Mouse (Mus musculus): ENCODE results near the gene Fnbp1l. TPM values are rescaled to one million over a fixed set of nuclear protein-coding genes. Genes with fewer than 3 reads are reported as not detected.
A peak's percentile ranks its signal among the peaks of the same experiment; 100 is the strongest.

Fnbp1l gene
- polyA plus RNA-seq (2016; fragmentation: Nextera tagmentation; extraction: Ambion mirVana): 33.8 and 34.3 TPM in 2 replicates

GRCm38 (mm10) chr3:122618991-122619930, at the start of gene Fnbp1l:
TSS of gene Fnbp1l (minus strand) at chr3:122619715.
- Histone ChIP-seq H3K9ac (peak within 1 kb of the TSS; percentile 96), H3K27ac (ENCODE audit: poor library complexity, severe bottlenecking) (peak within 1 kb of the TSS; percentile 93), H3K4me1 (replicated peaks) (peaks cover 16% of the 10 kb centered on the region), H3K4me3 (peak within 1 kb of the TSS; percentile 89), H3K36me3 (no peaks in the 10 kb centered on the region), H3K9me3 (replicated peaks) (no peaks in the 10 kb centered on the region), H3K27me3 (replicated peaks) (no peaks in the 10 kb centered on the region), H3K4me2 (peak within 1 kb of the TSS; percentile 86)
- 0% methylated on average over 93 of the region's 118 CpGs for WGBS
- ATAC-seq (ENCODE audit: insufficient number of reproducible peaks, low FRiP score): peak; percentile 85

GRCm38 (mm10) chr3:122660795-122661194, 41.3 kb upstream of the Fnbp1l start:
- Histone ChIP-seq H3K27me3 (replicated peaks) (no peaks in the 10 kb centered on the region), H3K4me1 (replicated peaks) (no peaks in the 10 kb centered on the region), H3K36me3 (no peaks in the 10 kb centered on the region), H3K4me3 (no peak overlapping the region), H3K4me2 (no peak overlapping the region), H3K9me3 (replicated peaks) (no peaks in the 10 kb centered on the region), H3K27ac (ENCODE audit: poor library complexity, severe bottlenecking) (no peak overlapping the region), H3K9ac (no peak overlapping the region)
- ATAC-seq (ENCODE audit: insufficient number of reproducible peaks, low FRiP score): no peak
- 79% methylated on average over 2 of the region's 2 CpGs for WGBS

DNA sequence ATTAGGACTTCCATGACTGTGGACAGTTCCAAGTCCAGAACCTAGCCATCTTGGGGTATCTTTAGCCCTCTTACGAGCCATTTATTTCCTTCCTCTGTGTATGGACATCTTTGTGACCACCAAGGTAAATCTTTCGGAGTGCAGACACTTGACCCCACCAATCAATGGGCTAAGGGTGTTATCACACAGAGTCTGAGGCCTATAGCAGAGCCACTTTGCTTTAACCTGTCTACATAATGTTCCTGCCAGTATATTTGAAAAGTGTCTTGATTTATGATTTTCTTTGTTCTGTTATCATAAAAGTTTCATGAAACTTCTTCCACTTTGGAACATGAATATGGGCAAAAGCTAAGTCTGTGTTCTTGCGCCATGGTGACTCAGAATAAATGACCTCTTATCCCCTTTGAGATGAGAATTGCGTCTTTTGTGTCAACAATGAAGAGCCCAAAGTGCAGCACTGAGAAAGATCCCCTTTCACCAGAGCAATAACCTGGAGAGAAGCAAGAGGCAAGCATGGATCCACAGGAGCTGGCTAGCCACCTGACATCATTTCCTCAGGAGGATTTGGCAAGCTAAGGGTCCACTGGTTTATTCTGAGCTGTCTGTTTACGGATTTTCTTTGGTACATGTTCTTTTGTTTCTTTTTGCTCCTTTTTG, 39.9 kb upstream of the Fnbp1l start:
- no peak overlapping the region for H3K9ac ChIP-seq
- H3K9me3 ChIP-seq (replicated peaks): no peaks in the 10 kb centered on the region
- no peak overlapping the region for H3K4me3 ChIP-seq
- no peak overlapping the region for H3K4me2 ChIP-seq
- H3K27ac ChIP-seq (ENCODE audit: poor library complexity, severe bottlenecking): no peak overlapping the region
- no peaks in the 10 kb centered on the region for H3K36me3 ChIP-seq
- WGBS: 83% methylated on average over 5 of the region's 5 CpGs
- no peak for ATAC-seq (ENCODE audit: insufficient number of reproducible peaks, low FRiP score)
- H3K4me1 ChIP-seq (replicated peaks): no peaks in the 10 kb centered on the region
- no peaks in the 10 kb centered on the region for H3K27me3 ChIP-seq (replicated peaks)

DNA sequence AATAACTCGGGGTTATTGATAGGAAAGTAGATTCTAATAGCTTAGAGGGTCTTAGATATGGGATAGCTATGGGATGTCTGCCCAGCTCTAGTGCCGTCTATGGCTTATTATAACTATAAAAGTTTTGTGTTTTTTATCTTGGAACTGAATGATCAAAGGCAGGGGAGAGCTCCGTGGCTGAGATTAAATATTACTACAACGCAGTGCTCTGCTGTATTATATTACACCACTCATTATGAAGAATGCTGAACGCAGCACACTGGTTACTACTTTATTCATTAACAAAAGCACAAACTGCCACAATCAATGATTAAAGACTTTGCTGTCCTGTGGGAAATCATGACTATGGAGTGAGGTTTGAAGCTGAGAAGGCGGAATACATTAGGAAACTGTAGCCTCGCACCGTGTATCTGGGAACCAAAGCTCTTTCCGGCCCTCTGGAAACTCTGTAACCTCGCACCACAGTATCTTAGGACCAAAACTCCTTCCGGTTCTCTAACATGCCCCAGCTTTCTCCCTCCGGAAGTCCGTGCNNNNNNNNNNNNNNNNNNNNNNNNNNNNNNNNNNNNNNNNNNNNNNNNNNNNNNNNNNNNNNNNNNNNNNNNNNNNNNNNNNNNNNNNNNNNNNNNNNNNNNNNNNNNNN, 27.8 kb upstream of the Fnbp1l start:
- Histone ChIP-seq H3K4me3 (no peak overlapping the region), H3K9ac (no peak overlapping the region), H3K9me3 (replicated peaks) (no peaks in the 10 kb centered on the region), H3K27ac (ENCODE audit: poor library complexity, severe bottlenecking) (no peak overlapping the region), H3K4me2 (peak overlapping the region; percentile 35; the same call in 1 of the 2 replicates), H3K27me3 (replicated peaks) (no peaks in the 10 kb centered on the region), H3K4me1 (replicated peaks) (no peaks in the 10 kb centered on the region), H3K36me3 (no peaks in the 10 kb centered on the region; the same call in 1 of the 2 replicates)
- no peak for ATAC-seq (ENCODE audit: insufficient number of reproducible peaks, low FRiP score)
- 56% methylated on average over 13 of the region's 13 CpGs for WGBS

- Histone ChIP-seq H3K36me3 (no peaks in the 10 kb centered on the region; the same call in 1 of the 2 replicates), H3K4me3 (no peak overlapping the region), H3K4me1 (replicated peaks) (peaks cover 7% of the 10 kb centered on the region; the same call in 1 of the 2 replicates), H3K27me3 (replicated peaks) (no peaks in the 10 kb centered on the region), H3K27ac (ENCODE audit: poor library complexity, severe bottlenecking) (no peak overlapping the region), H3K4me2 (no peak overlapping the region), H3K9ac (no peak overlapping the region), H3K9me3 (replicated peaks) (no peaks in the 10 kb centered on the region)
- no peak for ATAC-seq (ENCODE audit: insufficient number of reproducible peaks, low FRiP score)
Observed at GRCm38 (mm10) chr3:122640286-122640685, 20.8 kb upstream of the Fnbp1l start.

GRCm38 (mm10) chr3:122639197-122639475, 19.6 kb upstream of the Fnbp1l start:
- Histone ChIP-seq H3K9ac (no peak overlapping the region), H3K4me1 (replicated peaks) (peaks cover 10% of the 10 kb centered on the region; the same call in 1 of the 2 replicates), H3K27ac (ENCODE audit: poor library complexity, severe bottlenecking) (no peak overlapping the region), H3K4me2 (no peak overlapping the region), H3K4me3 (no peak overlapping the region), H3K9me3 (replicated peaks) (no peaks in the 10 kb centered on the region), H3K27me3 (replicated peaks) (no peaks in the 10 kb centered on the region), H3K36me3 (no peaks in the 10 kb centered on the region; the same call in 1 of the 2 replicates)
- ATAC-seq (ENCODE audit: insufficient number of reproducible peaks, low FRiP score): no peak
- 62% methylated on average over 2 of the region's 2 CpGs for WGBS

DNA sequence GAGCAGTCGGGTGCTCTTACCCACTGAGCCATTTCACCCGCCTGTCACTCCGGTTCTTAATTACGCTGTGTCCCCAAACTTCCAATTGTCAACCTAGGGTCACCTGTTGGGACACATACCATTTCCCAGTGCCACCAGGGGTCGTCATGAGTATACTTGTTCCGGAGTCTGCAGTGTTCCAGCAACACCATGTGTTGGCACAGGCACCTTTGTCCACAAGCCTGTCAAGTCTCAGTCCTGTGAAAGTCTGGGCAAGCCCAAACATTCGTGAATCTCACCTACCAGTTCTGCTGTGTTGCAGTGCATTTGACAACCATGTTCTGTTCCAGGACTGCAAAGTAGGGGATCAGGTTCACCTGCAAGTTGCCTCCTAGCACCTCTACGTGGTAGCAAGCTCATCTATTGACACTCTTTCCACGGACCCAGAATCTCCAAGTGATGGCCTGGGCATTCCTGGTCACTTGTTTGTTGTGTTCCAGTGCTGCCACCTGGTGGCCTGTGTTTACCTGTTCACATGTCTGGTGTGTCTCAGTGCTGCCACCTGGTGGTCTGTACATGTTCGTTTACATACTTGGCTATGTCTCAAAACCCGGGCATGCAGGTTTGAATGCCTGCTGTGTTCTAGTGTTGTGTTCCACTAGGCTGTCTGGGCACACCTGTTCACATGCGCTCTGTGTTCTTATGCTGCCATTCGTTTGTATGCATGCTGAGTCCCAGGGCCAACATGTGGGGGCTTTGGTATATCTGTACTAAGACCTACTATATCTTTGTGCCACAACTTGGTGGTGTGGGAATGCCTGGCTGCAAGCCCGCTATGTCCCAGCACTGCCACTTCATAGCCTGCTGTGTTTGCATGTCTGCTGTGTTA, 19.0 kb upstream of the Fnbp1l start:
- ATAC-seq (ENCODE audit: insufficient number of reproducible peaks, low FRiP score): peak; percentile 63; the same call in 1 of the 2 replicates
- Histone ChIP-seq H3K27ac (ENCODE audit: poor library complexity, severe bottlenecking) (no peak overlapping the region), H3K27me3 (replicated peaks) (no peaks in the 10 kb centered on the region), H3K4me3 (no peak overlapping the region), H3K9ac (no peak overlapping the region), H3K4me2 (peak overlapping the region; percentile 53), H3K36me3 (no peaks in the 10 kb centered on the region; the same call in 1 of the 2 replicates), H3K4me1 (replicated peaks) (peaks cover 10% of the 10 kb centered on the region; the same call in 1 of the 2 replicates), H3K9me3 (replicated peaks) (no peaks in the 10 kb centered on the region)
- WGBS: 38% methylated on average over 14 of the region's 14 CpGs

DNA sequence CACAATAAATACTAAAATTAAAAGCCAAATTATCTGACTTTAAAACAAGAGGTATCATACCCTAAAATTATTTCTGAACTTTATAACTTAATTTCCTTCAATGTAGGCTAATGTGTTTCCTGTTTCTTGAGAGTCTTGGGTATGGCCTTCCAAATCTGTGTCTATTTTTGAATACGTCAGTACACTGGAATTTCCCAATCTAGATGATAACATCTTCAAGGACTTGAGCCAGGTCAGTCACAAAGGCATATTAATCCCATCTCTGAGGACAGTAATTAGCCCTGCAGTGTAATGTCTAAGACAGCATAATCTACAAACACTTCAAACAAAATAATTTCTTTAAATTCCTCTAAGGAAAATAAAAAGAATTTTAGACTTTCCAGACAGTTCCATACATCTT, 17.8 kb upstream of the Fnbp1l start:
- Histone ChIP-seq H3K4me2 (no peak overlapping the region), H3K4me3 (no peak overlapping the region), H3K9ac (no peak overlapping the region), H3K27ac (ENCODE audit: poor library complexity, severe bottlenecking) (no peak overlapping the region), H3K27me3 (replicated peaks) (no peaks in the 10 kb centered on the region), H3K36me3 (no peaks in the 10 kb centered on the region; the same call in 1 of the 2 replicates), H3K9me3 (replicated peaks) (no peaks in the 10 kb centered on the region), H3K4me1 (replicated peaks) (peaks cover 10% of the 10 kb centered on the region; the same call in 1 of the 2 replicates)
- WGBS: 51% methylated on average over 1 of the region's 1 CpGs
- ATAC-seq (ENCODE audit: insufficient number of reproducible peaks, low FRiP score): no peak

GRCm38 (mm10) chr3:122635246-122635645, 15.7 kb upstream of the Fnbp1l start:
- Histone ChIP-seq H3K36me3 (no peaks in the 10 kb centered on the region), H3K27me3 (replicated peaks) (no peaks in the 10 kb centered on the region), H3K4me3 (no peak overlapping the region), H3K4me2 (peak overlapping the region; percentile 38), H3K9me3 (replicated peaks) (no peaks in the 10 kb centered on the region), H3K9ac (no peak overlapping the region), H3K4me1 (replicated peaks) (peaks cover 10% of the 10 kb centered on the region; the same call in 1 of the 2 replicates), H3K27ac (ENCODE audit: poor library complexity, severe bottlenecking) (peak overlapping the region; percentile 34; the same call in 1 of the 2 replicates)
- WGBS: 26% methylated on average over 12 of the region's 12 CpGs
- peak; percentile 61; the same call in 1 of the 2 replicates for ATAC-seq (ENCODE audit: insufficient number of reproducible peaks, low FRiP score)

DNA sequence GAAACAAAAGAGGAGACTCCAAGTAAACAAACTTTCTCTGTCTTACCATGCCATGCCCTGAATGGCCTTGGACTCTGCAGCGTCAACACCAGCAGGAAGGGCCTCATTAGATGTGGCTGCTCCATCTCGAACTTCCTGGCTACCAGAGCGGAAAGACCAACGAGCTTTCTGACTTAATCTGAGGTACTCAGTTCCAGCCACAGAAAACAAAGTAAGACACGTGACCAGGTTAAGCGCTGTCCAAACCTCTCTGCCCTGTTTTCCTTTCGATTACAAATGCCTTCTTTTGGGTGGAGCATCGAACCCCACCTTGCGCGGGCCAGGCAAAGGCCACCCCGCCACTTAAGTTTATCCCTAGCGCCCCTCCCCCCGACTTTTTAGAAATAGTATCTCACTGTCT, 10.1 kb upstream of the Fnbp1l start:
- peak; percentile 77 for ATAC-seq (ENCODE audit: insufficient number of reproducible peaks, low FRiP score)
- H3K27ac ChIP-seq (ENCODE audit: poor library complexity, severe bottlenecking): no peak overlapping the region

More for the DNA sequence above, 10.1 kb upstream of the Fnbp1l start:
- Histone ChIP-seq H3K36me3 (no peaks in the 10 kb centered on the region), H3K4me2 (peak overlapping the region; percentile 58), H3K9me3 (replicated peaks) (no peaks in the 10 kb centered on the region), H3K27me3 (replicated peaks) (no peaks in the 10 kb centered on the region), H3K4me1 (replicated peaks) (peaks cover 6% of the 10 kb centered on the region), H3K9ac (no peak overlapping the region), H3K4me3 (peak overlapping the region; percentile 31)
- WGBS: 12% methylated on average over 13 of the region's 13 CpGs

Data from heart, embryonic 12.5 days (tissue).